Mouse (Mus musculus) MEL (cell line): Measurements from ENCODE around the gene Synpo2l. TPM values are rescaled to one million over a fixed set of nuclear protein-coding genes. Genes with fewer than 3 reads are reported as not detected.

Source experiments
- DNase-seq: peaks from one replicate; pipeline ENCODE4 v3.0.0; 2011; ENCODE audit warnings: low read depth, low spot score
- H3K27ac ChIP-seq: 2 replicates; pipeline ENCODE4 v1.5.1; 2012; ENCODE audit warnings: low read depth, mild to moderate bottlenecking, control low read depth, low read length, moderate library complexity; ENCODE audit not compliant: control insufficient read depth
- H3K27me3 ChIP-seq, 2 experiments: fragments of 150-350 bp in 1 of 2; sonication (generic) in 1 of 2; 2 replicates each; pipeline ENCODE4 v1.6.1; 2012; ENCODE audit warnings: low read length in 2 of 2, mild to moderate bottlenecking in 2 of 2, improper control_type of control experiment in 1 of 2, moderate library complexity in 1 of 2; ENCODE audit not compliant: insufficient read depth in 2 of 2, control insufficient read depth in 1 of 2
- H3K36me3 ChIP-seq, 2 experiments: 2 replicates each; pipeline ENCODE4 v1.6.1; 2012 to 2014; ENCODE audit warnings: low read length in 2 of 2, improper control_type of control experiment in 1 of 2, inconsistent platforms in 1 of 2, mild to moderate bottlenecking in 1 of 2; ENCODE audit not compliant: insufficient read depth in 2 of 2, control insufficient read depth in 1 of 2
- H3K4me1 ChIP-seq, 2 experiments: fragments of 150-350 bp in 1 of 2; sonication (generic) in 1 of 2; 2 replicates each; pipeline ENCODE4 v1.6.1; 2012; ENCODE audit warnings: low read length in 2 of 2, improper control_type of control experiment in 1 of 2, mild to moderate bottlenecking in 1 of 2; ENCODE audit not compliant: insufficient read depth in 2 of 2, control insufficient read depth in 1 of 2
- H3K4me3 ChIP-seq, 2 experiments: fragments of 150-350 bp in 1 of 2; sonication (generic) in 1 of 2; 2 replicates each; pipeline ENCODE4 v1.5.1; 2012; ENCODE audit warnings: low read depth in 2 of 2, low read length in 2 of 2, mild to moderate bottlenecking in 2 of 2, moderate library complexity in 2 of 2, control low read depth in 1 of 2, improper control_type of control experiment in 1 of 2; ENCODE audit not compliant: control insufficient read depth in 1 of 2, insufficient read depth in 1 of 2
- H3K79me2 ChIP-seq: 2 replicates; pipeline ENCODE4 v1.6.1; 2012; ENCODE audit warnings: mild to moderate bottlenecking, low read length, moderate library complexity; ENCODE audit not compliant: control insufficient read depth, poor library complexity, insufficient read depth
- H3K9ac ChIP-seq: 2 replicates; pipeline ENCODE4 v1.6.1; 2012; ENCODE audit warnings: low read depth, mild to moderate bottlenecking, control low read depth, low read length, moderate library complexity; ENCODE audit not compliant: control insufficient read depth, poor library complexity, severe bottlenecking
- H3K9me3 ChIP-seq: fragments of 150-350 bp; sonication (generic); replicated peaks from 2 replicates; pipeline ENCODE4 v1.6.1; 2012; ENCODE audit warnings: mild to moderate bottlenecking, low read length, improper control_type of control experiment, moderate library complexity; ENCODE audit not compliant: insufficient read depth
- CHD1 ChIP-seq: IDR thresholded peaks from 2 replicates; pipeline ENCODE4 v1.6.1; 2012; ENCODE audit warnings: low read depth, mild to moderate bottlenecking, inconsistent platforms, low read length, improper control_type of control experiment
- CHD2 ChIP-seq: IDR thresholded peaks from 2 replicates; pipeline ENCODE4 v1.6.1; 2011; ENCODE audit warnings: low read length, improper control_type of control experiment
- CTCF ChIP-seq, 3 experiments: IDR thresholded peaks in 2 of 3; conservative IDR thresholded peaks in 1 of 3; 2 replicates each; pipeline ENCODE4 v1.5.1; 2011 to 2012; ENCODE audit warnings: low read length in 3 of 3, low read depth in 2 of 3, mild to moderate bottlenecking in 2 of 3, improper control_type of control experiment in 1 of 3, inconsistent platforms in 1 of 3, mixed read lengths in 1 of 3, moderate library complexity in 1 of 3; ENCODE audit not compliant: control insufficient read depth in 1 of 3, insufficient read depth in 1 of 3, poor library complexity in 1 of 3, severe bottlenecking in 1 of 3
- E2F4 ChIP-seq: IDR thresholded peaks from 2 replicates; pipeline ENCODE4 v1.6.1; 2011; ENCODE audit warnings: low read depth, low read length, improper control_type of control experiment, borderline replicate concordance
- ELF1 ChIP-seq: IDR thresholded peaks from 2 replicates; pipeline ENCODE4 v1.6.1; 2014; ENCODE audit warnings: low read depth, mild to moderate bottlenecking, inconsistent platforms, low read length, improper control_type of control experiment, moderate library complexity
- ETS1 ChIP-seq: IDR thresholded peaks from 2 replicates; pipeline ENCODE4 v1.6.1; 2012; ENCODE audit warnings: low read depth, mild to moderate bottlenecking, inconsistent platforms, low read length, improper control_type of control experiment, moderate library complexity
- GATA1 ChIP-seq: IDR thresholded peaks from 2 replicates; pipeline ENCODE4 v1.6.1; 2011; ENCODE audit warnings: low read depth, low read length, improper control_type of control experiment
- HCFC1 ChIP-seq: IDR thresholded peaks from 2 replicates; pipeline ENCODE4 v1.6.1; 2012; ENCODE audit warnings: low read depth, mild to moderate bottlenecking, inconsistent platforms, low read length, improper control_type of control experiment, moderate library complexity
- MAFK ChIP-seq: IDR thresholded peaks from 2 replicates; pipeline ENCODE4 v1.6.1; 2011; ENCODE audit warnings: low read depth, mild to moderate bottlenecking, low read length, improper control_type of control experiment, borderline replicate concordance
- MAZ ChIP-seq: IDR thresholded peaks from 2 replicates; pipeline ENCODE4 v1.6.1; 2012; ENCODE audit warnings: low read depth, mild to moderate bottlenecking, inconsistent platforms, low read length, improper control_type of control experiment
- MEF2A ChIP-seq: IDR thresholded peaks from 2 replicates; pipeline ENCODE4 v1.6.1; 2014; ENCODE audit warnings: low read depth, mild to moderate bottlenecking, inconsistent platforms, low read length, improper control_type of control experiment; ENCODE audit not compliant: poor library complexity, insufficient replicate concordance, severe bottlenecking; ENCODE audit errors: extremely low read depth
- MXI1 ChIP-seq: IDR thresholded peaks from 2 replicates; pipeline ENCODE4 v1.6.1; 2011; ENCODE audit warnings: mild to moderate bottlenecking, low read depth, low read length, improper control_type of control experiment
- MYB ChIP-seq: IDR thresholded peaks from 2 replicates; pipeline ENCODE4 v1.6.1; 2011; ENCODE audit warnings: mild to moderate bottlenecking, low read depth, low read length, improper control_type of control experiment
- NELFE ChIP-seq: IDR thresholded peaks from 2 replicates; pipeline ENCODE4 v1.6.1; 2011; ENCODE audit warnings: low read depth, low read length, improper control_type of control experiment
- NRF1 ChIP-seq: IDR thresholded peaks from 2 replicates; pipeline ENCODE4 v1.6.1; 2014; ENCODE audit warnings: low read depth, mild to moderate bottlenecking, inconsistent platforms, low read length, improper control_type of control experiment, moderate library complexity; ENCODE audit not compliant: poor library complexity, insufficient read depth, severe bottlenecking
- POLR2A ChIP-seq, 2 experiments: IDR thresholded peaks; 2 replicates each; pipeline ENCODE4 v1.6.1; 2011 to 2012; ENCODE audit warnings: low read length in 2 of 2, mild to moderate bottlenecking in 2 of 2, control low read depth in 1 of 2, improper control_type of control experiment in 1 of 2, low read depth in 1 of 2, moderate library complexity in 1 of 2; ENCODE audit not compliant: control insufficient read depth in 1 of 2, insufficient read depth in 1 of 2, poor library complexity in 1 of 2
- POLR2AphosphoS2 ChIP-seq: IDR thresholded peaks from 2 replicates; pipeline ENCODE4 v1.6.1; 2011; ENCODE audit warnings: low read length, improper control_type of control experiment
- POLR2AphosphoS5 ChIP-seq: IDR thresholded peaks from 2 replicates; pipeline ENCODE4 v1.6.1; 2012; ENCODE audit warnings: low read depth, borderline replicate concordance, mild to moderate bottlenecking, inconsistent platforms, low read length, moderate library complexity, mixed read lengths
- RAD21 ChIP-seq: IDR thresholded peaks from 2 replicates; pipeline ENCODE4 v1.6.1; 2011; ENCODE audit warnings: mild to moderate bottlenecking, low read depth, low read length, improper control_type of control experiment
- SIN3A ChIP-seq: IDR thresholded peaks from 2 replicates; pipeline ENCODE4 v1.6.1; 2012; ENCODE audit warnings: low read length, improper control_type of control experiment, inconsistent platforms
- SMC3 ChIP-seq: IDR thresholded peaks from 2 replicates; pipeline ENCODE4 v1.6.1; 2011; ENCODE audit warnings: low read depth, low read length, improper control_type of control experiment
- TBP ChIP-seq: IDR thresholded peaks from 2 replicates; pipeline ENCODE4 v1.8.0; 2011; ENCODE audit warnings: low read depth, low read length, improper control_type of control experiment
- TCF12 ChIP-seq: IDR thresholded peaks from 2 replicates; pipeline ENCODE4 v1.6.1; 2014; ENCODE audit warnings: low read depth, mild to moderate bottlenecking, inconsistent platforms, low read length, improper control_type of control experiment, moderate library complexity
- UBTF ChIP-seq: IDR thresholded peaks from 2 replicates; pipeline ENCODE4 v1.6.1; 2012; ENCODE audit warnings: low read depth, mild to moderate bottlenecking, inconsistent platforms, low read length, improper control_type of control experiment, moderate library complexity, borderline replicate concordance; ENCODE audit not compliant: insufficient read depth
- USF1 ChIP-seq: IDR thresholded peaks from 2 replicates; pipeline ENCODE4 v1.6.1; 2014; ENCODE audit warnings: low read depth, mild to moderate bottlenecking, inconsistent platforms, low read length, improper control_type of control experiment, moderate library complexity
- USF2 ChIP-seq, 2 experiments: IDR thresholded peaks; 2 replicates each; pipeline ENCODE4 v1.6.1; 2011 to 2012; ENCODE audit warnings: improper control_type of control experiment in 2 of 2, low read length in 2 of 2, borderline replicate concordance in 1 of 2, inconsistent platforms in 1 of 2, low read depth in 1 of 2, mild to moderate bottlenecking in 1 of 2; ENCODE audit not compliant: insufficient read depth in 1 of 2
- ZC3H11A ChIP-seq: IDR thresholded peaks from 2 replicates; pipeline ENCODE4 v1.6.1; 2012; ENCODE audit warnings: low read depth, mild to moderate bottlenecking, inconsistent platforms, low read length, improper control_type of control experiment
- ZKSCAN1 ChIP-seq: IDR thresholded peaks from 2 replicates; pipeline ENCODE4 v1.6.1; 2012; ENCODE audit warnings: low read depth, mild to moderate bottlenecking, inconsistent platforms, low read length, improper control_type of control experiment, moderate library complexity
- polyA plus RNA-seq, 2 experiments: library from polyadenylated mRNA; stranded (reverse) in 1 of 2; unstranded in 1 of 2; fragments of >175 nt in 1 of 2; fragments of >200 nt in 1 of 2; gene quantifications; 2 replicates each; pipeline versions ENCODE4 v1.2.1 to v1.2.4; 2012; ENCODE audit warnings: low replicate concordance in 2 of 2, low read depth in 1 of 2; ENCODE audit not compliant: insufficient read length in 2 of 2, insufficient read depth in 1 of 2, missing spikeins in 1 of 2
- total RNA-seq: library from RNA; depleted of rRNA; stranded (reverse); fragments of 300-350 nt; gene quantifications from 2 replicates; pipeline ENCODE4 v1.2.3, GENCODE M21; 2012

Gene Synpo2l
- total and polyA plus RNA-seq, 3 experiments, result 0.04 to 0.06 TPM; not detected in 1

GRCm38 (mm10) chr14:20661661-20662331 is 6.4 kb downstream of the Synpo2l start (continued):
- TF ChIP-seq ETS1 (no peak), ZKSCAN1 (no peak)
- TF ChIP-seq, all 39 proteins: peak for 0

- TF ChIP-seq POLR2AphosphoS2, result peak; percentile 32; the same call in 1 of the 2 replicates
- TF ChIP-seq CHD1, result no peak
- TF ChIP-seq UBTF, result no peak
- no peak for TF ChIP-seq ELF1
- peak; percentile 58 to 64; a peak in 3 of 4 replicates for TF ChIP-seq POLR2A (IDR thresholded peaks at IDR 0.05; ENCODE audit: control insufficient read depth in 1 of 2, insufficient read depth in 1 of 2, low read depth in 1 of 2, low read length in 2 of 2, poor library complexity in 1 of 2)
- TF ChIP-seq SIN3A, result peak; percentile 57; the same call in 1 of the 2 replicates
- TF ChIP-seq HCFC1, result no peak; the same call in 1 of the 2 replicates
- TF ChIP-seq CTCF (IDR thresholded peaks at IDR 0.05 in 2 of 3, conservative IDR thresholded peaks at IDR 0.05 in 1 of 3; ENCODE audit: control insufficient read depth in 1 of 3, insufficient read depth in 1 of 3, low read depth in 2 of 3, low read length in 3 of 3, poor library complexity in 1 of 3, severe bottlenecking in 1 of 3), result peak; percentile 69 to 94 (median 87)
- TF ChIP-seq USF1, result no peak
- TF ChIP-seq RAD21, result peak; percentile 85
- peak; percentile 83 for TF ChIP-seq SMC3
- TF ChIP-seq TCF12, result no peak
- TF ChIP-seq MEF2A, result no peak
- TF ChIP-seq MYB, result no peak
- TF ChIP-seq POLR2AphosphoS5, result no peak
- no peak for TF ChIP-seq MAZ
- TF ChIP-seq TBP, result 0 out of 2 replicates have a peak, but pooled peaks have one; percentile 45
- TF ChIP-seq MAFK, result no peak
- peak; percentile 77 for TF ChIP-seq ZC3H11A
- TF ChIP-seq USF2 (IDR thresholded peaks at IDR 0.05; ENCODE audit: borderline replicate concordance in 1 of 2, insufficient read depth in 1 of 2, low read depth in 1 of 2, low read length in 2 of 2), result no peak
- peak; percentile 22; the same call in 1 of the 2 replicates for TF ChIP-seq MXI1
- peak; percentile 57 for TF ChIP-seq NELFE
- TF ChIP-seq NRF1, result no peak
- TF ChIP-seq E2F4, result no peak
- no peak for TF ChIP-seq CHD2
- TF ChIP-seq ZKSCAN1, result no peak
- no peak for TF ChIP-seq ETS1
- TF ChIP-seq GATA1, result no peak
- H3K9me3 ChIP-seq, result no peaks in the 10 kb centered on the region
- H3K79me2 ChIP-seq, result no peaks in the 10 kb centered on the region
- DNase-seq, result peak; percentile 98
- peaks cover 0 to 15% of the 10 kb centered on the region in 2 experiments; a peak in 1 of 4 replicates for H3K27me3 ChIP-seq
- no peak overlapping the region for H3K27ac ChIP-seq
- peaks cover 0 to 9% of the 10 kb centered on the region in 2 experiments; a peak in 2 of 4 replicates for H3K4me1 ChIP-seq
- H3K9ac ChIP-seq, result peak overlapping the region; percentile 71
- H3K4me3 ChIP-seq, result peak overlapping the region; percentile 75 to 94
- no peaks in the 10 kb centered on the region for H3K36me3 ChIP-seq
Observed at GRCm38 (mm10) chr14:20660827-20661660, 7.1 kb downstream of the Synpo2l start.
